Mouse (Mus musculus) cortical plate, adult 2 months (tissue): ENCODE results near the gene Hebp2. TPM values are rescaled to one million over a fixed set of nuclear protein-coding genes. Genes with fewer than 3 reads are reported as not detected.
"Not testable (repeated sequence)": the region's sequence is repeated elsewhere in the genome, so short reads cannot be mapped to it uniquely, and the experiment has no call there.

Experiments
- H3K27ac ChIP-seq: fragments of 200-500 bp; 2 replicates; pipeline ENCODE4 v1.5.1; 2012; ENCODE audit warnings: low read length, control low read depth, inconsistent platforms; ENCODE audit not compliant: insufficient read depth
- H3K4me1 ChIP-seq: fragments of 200-500 bp; 2 replicates; pipeline ENCODE4 v1.6.1; 2011; ENCODE audit warnings: low read length; ENCODE audit not compliant: control insufficient read depth, insufficient read depth
- H3K4me3 ChIP-seq: fragments of 200-500 bp; 2 replicates; pipeline ENCODE4 v1.5.1; 2011; ENCODE audit warnings: mild to moderate bottlenecking, low read length, control low read depth; ENCODE audit not compliant: insufficient read depth
- CTCF ChIP-seq: fragments of 200-500 bp; IDR thresholded peaks from 2 replicates; pipeline ENCODE4 v1.5.1; 2011; ENCODE audit warnings: mild to moderate bottlenecking, control low read depth, low read length; ENCODE audit not compliant: insufficient read depth; ENCODE audit errors: extremely low read depth
- POLR2A ChIP-seq: fragments of 200-500 bp; IDR thresholded peaks from 2 replicates; pipeline ENCODE4 v1.6.1; 2011; ENCODE audit warnings: mild to moderate bottlenecking, low read length, control low read depth; ENCODE audit not compliant: insufficient read depth; ENCODE audit errors: extremely low read depth
- polyA plus RNA-seq: library from polyadenylated mRNA; depleted of rRNA; stranded (reverse); fragments of >200 nt; gene quantifications from 2 replicates; pipeline ENCODE4 v1.2.3, GENCODE M21; 2012; rRNA removed

Hebp2 gene
- polyA plus RNA-seq: 2.8 and 3.4 TPM in 2 replicates

DNA sequence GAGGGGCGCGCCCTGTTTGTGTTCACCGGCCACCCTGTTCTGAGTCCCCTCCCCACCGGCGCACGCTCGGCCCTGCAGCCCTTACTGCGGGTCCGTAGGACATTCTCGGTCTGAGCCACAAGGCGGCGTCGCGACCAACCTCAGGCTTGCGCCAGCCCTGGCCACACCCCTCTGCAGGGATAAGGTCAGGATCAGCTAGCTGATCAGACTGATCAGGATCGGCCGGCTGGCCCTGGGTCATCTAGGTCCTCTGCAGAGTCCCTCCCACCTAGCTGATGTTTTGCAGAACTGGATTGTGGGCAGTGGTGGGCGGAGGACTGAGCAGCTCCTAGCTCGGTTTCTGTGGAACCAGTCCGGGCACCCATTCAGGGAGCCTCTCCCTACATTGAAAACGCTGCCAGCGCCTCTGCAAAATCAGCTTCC is at the start of gene Hebp2:
Gene Hebp2 (minus strand): TSS at position 264 of the 423 bp plus-strand sequence.
- TF ChIP-seq CTCF: peak; percentile 57
- TF ChIP-seq POLR2A: no peak; the same call in 1 of the 2 replicates
- no peaks in the 10 kb centered on the region for H3K4me1 ChIP-seq
- no peak within 1 kb of the TSS for H3K27ac ChIP-seq

DNA sequence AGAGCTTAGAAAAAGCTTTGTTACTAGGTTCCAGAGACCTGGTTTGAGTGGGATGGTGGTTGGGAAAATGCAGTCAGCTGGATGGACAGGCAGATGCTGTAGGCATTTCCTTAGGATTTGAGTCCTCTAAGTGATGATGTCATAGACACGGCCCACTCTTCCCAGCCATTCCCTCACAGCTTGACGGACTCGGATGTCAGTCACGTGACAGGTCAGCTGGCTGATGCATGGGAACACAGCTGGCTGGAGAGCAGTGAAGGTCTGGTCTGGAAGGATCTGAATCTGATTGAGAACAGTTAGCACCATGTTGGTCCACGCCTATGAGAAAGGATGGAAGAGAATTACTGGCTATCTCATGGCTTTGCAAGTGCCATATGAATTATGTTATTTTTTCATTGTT is 43.6 kb upstream of the Hebp2 start:
- TF ChIP-seq CTCF (no peak), POLR2A (no peak)
- Histone ChIP-seq H3K4me1 (no peaks in the 10 kb centered on the region), H3K4me3 (no peak overlapping the region), H3K27ac (no peak overlapping the region)

More for the DNA sequence above, at the start of gene Hebp2:
- peak within 1 kb of the TSS; percentile 39 for H3K4me3 ChIP-seq

DNA sequence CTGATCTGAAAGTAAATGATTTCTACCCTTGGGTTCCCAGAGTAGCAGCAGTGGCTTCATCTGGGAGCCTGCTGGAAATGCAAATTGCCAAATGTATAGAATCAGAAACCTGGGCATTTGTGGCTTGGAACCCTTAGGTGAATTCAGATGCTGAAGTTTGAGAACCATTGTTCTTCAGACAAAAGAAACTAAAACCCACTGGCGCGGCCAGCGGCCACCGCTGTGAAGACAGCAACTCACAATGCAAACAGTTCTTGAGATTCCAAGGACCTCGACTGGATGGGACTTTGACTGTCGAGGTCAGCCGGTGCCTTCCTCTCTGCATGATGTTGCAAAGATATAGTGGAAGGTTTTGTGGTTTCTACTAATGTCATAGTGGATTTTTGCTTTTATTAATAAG is 38.3 kb upstream of the Hebp2 start:
- H3K4me1 ChIP-seq: no peaks in the 10 kb centered on the region
- TF ChIP-seq POLR2A (no peak), CTCF (no peak)
- H3K4me3 ChIP-seq: no peak overlapping the region
- H3K27ac ChIP-seq: no peak overlapping the region

DNA sequence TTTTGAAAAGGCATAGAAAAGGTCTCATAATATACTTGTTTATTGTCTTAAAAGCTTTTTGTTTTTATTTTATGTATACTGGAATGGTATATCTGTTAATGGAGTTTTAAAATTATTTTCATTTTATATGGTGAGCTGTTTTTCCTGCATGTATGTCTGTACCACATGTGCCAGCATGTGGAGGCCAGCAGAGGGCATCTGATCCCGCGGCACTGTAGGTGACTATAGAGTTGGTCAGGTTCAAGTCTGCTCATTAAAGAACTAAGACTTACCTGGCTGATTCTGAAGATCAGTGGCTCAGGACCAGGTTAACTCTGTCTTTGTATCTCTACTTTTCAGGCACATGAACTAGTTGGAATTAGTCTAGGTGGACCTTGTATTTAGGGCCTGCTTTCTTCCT is 26.7 kb upstream of the Hebp2 start:
- Histone ChIP-seq H3K27ac (no peak overlapping the region), H3K4me1 (no peaks in the 10 kb centered on the region), H3K4me3 (no peak overlapping the region)
- TF ChIP-seq CTCF (0 out of 2 replicates have a peak, but pooled peaks have one; percentile 15), POLR2A (no peak)

DNA sequence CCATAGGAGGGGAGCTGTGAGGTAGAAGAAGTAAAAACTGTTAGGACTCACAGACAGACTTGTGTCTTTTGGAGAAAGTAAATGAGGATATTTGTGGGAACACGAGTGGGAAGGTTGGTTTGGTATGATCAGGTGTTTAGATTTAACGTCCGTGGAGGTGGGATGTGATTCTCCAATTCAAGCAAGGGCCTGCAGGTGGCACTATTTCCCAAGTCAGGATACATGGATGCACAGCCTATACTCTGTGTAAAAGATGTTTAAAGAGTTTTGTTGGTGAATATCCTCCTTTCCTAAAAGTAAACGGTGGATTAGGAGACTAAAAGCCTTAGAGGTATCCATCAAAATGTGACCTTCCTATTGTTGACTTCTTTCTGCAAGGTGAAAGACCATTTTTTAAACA is 17.1 kb upstream of the Hebp2 start:
- Histone ChIP-seq H3K27ac (no peak overlapping the region), H3K4me1 (no peaks in the 10 kb centered on the region), H3K4me3 (no peak overlapping the region)
- TF ChIP-seq POLR2A (no peak), CTCF (peak; percentile 66)

DNA sequence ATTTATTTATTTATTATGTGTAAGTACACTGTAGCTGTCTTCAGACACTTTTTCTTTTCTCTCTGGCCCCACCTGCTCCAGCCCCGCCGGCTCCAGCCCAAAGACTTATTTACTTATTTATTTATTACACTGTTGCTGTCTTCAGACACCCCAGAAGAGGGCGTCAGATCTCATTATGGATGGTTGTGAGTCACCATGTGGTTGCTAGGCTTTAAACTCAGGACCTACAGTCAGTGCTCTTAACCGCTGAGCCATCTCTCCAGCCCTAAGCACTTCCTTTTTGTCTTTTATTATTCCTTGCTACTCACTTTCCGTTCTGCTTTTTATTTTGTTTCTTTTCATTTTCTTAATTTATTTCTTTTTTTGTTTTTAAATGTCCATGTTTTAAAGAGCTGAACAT is 15.6 kb upstream of the Hebp2 start:
- Histone ChIP-seq H3K4me3 (no peak overlapping the region), H3K27ac (no peak overlapping the region), H3K4me1 (no peaks in the 10 kb centered on the region)
- TF ChIP-seq POLR2A (no peak), CTCF (no peak)

DNA sequence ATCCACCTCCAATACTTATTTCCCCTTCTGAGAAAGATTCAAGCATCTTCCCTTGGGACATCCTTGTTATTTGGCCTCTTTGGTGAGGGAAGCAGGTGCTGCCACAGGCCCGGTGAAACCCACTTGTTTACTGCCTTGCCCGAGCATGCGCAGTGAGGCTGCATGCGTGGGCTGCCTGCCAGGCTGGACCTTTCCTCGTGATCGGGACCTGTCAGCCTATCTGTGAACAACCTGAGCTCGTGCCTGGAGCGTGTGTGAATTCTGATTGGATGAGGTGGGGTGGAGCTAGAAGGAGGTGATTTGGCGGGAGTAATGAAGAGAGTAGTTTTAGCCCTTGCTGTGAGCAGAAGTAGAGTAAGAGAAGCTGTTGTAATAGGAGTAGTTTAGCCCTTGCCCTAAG is 13.2 kb upstream of the Hebp2 start:
- not testable (repeated sequence) for H3K27ac ChIP-seq, H3K4me1 ChIP-seq, H3K4me3 ChIP-seq

DNA sequence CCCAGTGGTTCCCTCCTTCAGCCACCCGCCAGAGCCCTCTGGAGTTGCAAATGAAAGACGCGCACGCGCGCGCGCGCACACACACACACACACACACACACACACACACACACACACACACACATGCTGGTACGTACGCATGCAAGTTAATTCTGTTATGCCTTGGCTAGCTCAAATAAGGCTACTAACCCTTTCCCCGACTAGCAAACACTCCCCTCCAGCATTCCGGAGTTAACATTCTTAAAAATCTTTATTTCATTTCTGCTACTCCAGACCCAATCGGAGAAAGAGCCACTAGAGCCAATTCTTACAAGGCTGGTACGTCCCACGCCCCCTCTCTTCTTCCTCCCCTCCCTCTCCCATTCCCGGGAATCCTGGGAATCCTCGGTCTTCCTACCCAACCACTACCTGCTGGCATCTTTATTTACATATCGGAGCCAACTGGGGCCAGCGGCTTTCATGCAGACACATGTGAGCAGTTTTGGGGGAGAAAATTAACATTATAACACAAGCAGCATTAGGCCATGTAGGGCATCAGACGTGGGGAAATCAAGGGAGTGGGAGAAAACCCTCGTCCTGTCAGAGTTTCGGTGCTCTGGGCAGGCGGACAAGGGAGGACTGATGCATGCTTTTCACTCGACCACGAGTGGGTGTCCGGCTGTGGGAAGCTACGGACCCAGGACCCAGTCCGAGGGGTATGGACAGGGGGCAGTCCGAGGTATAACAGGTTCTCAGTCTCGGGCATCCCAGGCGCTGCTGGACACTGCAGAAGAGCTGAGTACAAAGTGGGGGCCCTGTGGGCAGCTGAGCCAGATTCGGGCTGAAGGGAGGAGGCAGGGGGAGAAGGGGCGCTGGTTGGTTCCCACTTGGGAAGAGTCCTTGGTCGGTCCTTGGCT is 3.7 kb upstream of the Hebp2 start:
- Histone ChIP-seq H3K4me3 (peak overlapping the region; percentile 26), H3K4me1 (no peaks in the 10 kb centered on the region), H3K27ac (no peak overlapping the region)
- TF ChIP-seq CTCF: no peak
- TF ChIP-seq POLR2A: no peak

DNA sequence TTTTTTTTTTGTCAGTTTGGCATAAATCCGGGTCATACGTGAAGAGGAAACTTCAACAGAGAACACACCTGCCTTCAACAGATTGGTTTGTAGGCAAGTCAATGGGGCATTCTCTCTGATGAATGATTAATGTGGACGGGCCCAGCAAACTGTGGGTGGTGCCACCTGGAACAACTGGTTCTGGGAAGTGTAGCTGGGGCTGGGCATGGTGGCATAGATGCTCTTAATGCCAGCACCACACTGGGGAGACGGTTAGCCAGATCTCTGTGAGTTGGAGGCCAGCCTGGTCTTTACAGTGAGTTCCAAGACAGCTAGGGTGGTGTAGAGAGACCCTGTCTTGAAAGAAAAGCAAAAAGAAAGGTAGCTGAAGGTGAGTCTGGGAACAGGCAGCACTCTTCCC is 1.5 kb upstream of the Hebp2 start:
- no peak overlapping the region for H3K4me3 ChIP-seq
- no peak for TF ChIP-seq CTCF
- TF ChIP-seq POLR2A: no peak
- H3K27ac ChIP-seq: no peak overlapping the region
- no peaks in the 10 kb centered on the region for H3K4me1 ChIP-seq

DNA sequence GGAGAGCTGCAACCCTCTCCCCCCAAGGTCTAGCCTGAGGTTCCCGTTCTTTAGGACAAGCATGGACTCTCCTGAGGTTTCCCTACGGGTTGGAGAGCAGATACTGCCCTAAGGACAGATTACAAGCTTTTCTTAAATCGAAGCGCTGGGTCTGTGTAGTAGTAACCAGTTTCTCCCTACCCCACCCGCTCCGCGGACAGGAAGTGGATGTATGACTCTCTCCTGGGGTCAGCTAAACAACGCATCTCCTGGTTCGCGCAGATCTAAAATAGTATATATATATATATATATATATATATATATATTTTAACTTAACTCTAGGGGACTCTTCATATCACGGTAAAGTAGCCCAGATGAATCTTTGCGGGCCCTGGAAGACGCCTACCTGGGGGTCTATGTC is 567 bp downstream of the Hebp2 start:
- peak overlapping the region; percentile 39; the same call in 1 of the 2 replicates for H3K4me3 ChIP-seq
- TF ChIP-seq POLR2A: no peak
- TF ChIP-seq CTCF: no peak
- no peak overlapping the region for H3K27ac ChIP-seq
- H3K4me1 ChIP-seq: no peaks in the 10 kb centered on the region
